Mouse (Mus musculus) left cerebral cortex, adult 2 months (tissue): ENCODE measurements around the gene Jtb. TPM values are rescaled to one million over a fixed set of nuclear protein-coding genes. Genes with fewer than 3 reads are reported as not detected.
A peak's percentile ranks its signal among the peaks of the same experiment; 100 is the strongest.

ENCODE experiments used
- DNase-seq, 2 experiments: peaks; one replicate each; pipeline ENCODE4 v3.0.0; 2021 to 2022; ENCODE audit warnings: low spot score in 2 of 2, mixed read lengths in 1 of 2; ENCODE audit errors: extremely low spot score in 1 of 2
- H3K27ac ChIP-seq: fragments of 200-600 bp; 2 replicates; pipeline ENCODE4 v1.8.1; 2022
- H3K4me3 ChIP-seq: fragments of 200-600 bp; 2 replicates; pipeline ENCODE4 v1.8.1; 2022
- CTCF ChIP-seq: fragments of 200-600 bp; IDR thresholded peaks from 2 replicates; pipeline ENCODE4 v1.8.1; 2022; ENCODE audit warnings: antibody characterized with exemption, mild to moderate bottlenecking, moderate library complexity
- intact Hi-C: fragments of 180-260 bp; cut with DNase I; formaldehyde crosslinking; loops from one replicate; pipeline ENCODE4 v1.15.1; 2025
- total RNA-seq, 2 experiments: library from RNA; stranded (reverse); gene quantifications; 2 replicates each; pipeline ENCODE4 v1.2.3; 2021

Jtb gene
- total RNA-seq, 2 experiments from 2014 or later, result 43.8 to 49.5 TPM

DNA sequence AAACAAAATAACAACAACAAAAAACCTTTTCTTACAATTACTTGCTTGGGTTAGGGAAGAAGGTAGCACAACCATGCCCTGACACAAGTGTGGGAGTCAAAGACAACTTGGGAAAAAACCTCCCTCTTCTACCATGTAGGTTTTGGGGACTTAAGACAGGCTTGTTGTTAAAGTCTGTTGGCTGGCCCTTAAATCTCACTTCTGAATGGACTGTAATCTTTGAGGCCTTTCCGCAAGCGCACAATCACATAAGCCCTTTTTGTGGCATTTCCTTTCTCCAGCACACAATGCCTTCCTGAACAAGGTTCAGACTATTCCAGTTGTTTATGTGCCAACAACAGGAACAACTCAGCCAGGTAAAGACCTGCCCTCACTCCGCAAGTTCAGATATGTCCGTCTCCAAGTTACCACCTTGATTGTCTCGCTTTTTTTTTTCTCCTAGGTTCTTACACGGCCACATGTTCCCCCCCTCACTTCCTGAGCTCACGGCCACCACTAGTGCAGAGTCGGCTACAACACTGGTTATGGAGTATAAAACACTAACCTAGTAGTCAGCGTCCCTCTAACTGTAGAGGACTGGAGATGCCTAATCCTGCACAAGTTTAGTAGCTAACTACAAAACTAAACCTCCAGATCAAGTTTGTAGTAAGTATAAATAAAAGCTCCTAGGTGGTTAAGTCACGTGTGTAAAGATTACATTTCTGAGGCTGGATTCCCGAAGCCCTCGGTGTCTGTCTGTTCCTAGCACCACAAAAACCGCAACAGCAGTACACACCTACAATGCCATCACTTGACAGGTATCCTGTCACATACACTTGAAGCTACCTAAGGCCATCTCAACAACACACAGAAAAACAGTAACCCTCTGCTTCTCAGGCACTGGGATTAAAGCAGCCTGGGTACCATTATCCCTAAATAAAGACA, 19.7 kb upstream of the Jtb start:
- TF ChIP-seq CTCF, result no peak
- peak overlapping the region; percentile 71 for H3K4me3 ChIP-seq
- intact Hi-C loops, result loop anchor here (5.0 kb wide), 2 partner anchors 94 to 129 kb away; no protein-coding TSS in a partner anchor

GRCm38 (mm10) chr3:90212723-90213122, 18.7 kb upstream of the Jtb start:
- intact Hi-C loops, result loop anchor here (5.0 kb wide), 2 partner anchors 95 to 130 kb away; no protein-coding TSS in a partner anchor
- no peak for DNase-seq

More for the DNA sequence above, 19.7 kb upstream of the Jtb start:
- H3K27ac ChIP-seq, result no peak overlapping the region
- DNase-seq, result no peak

DNA sequence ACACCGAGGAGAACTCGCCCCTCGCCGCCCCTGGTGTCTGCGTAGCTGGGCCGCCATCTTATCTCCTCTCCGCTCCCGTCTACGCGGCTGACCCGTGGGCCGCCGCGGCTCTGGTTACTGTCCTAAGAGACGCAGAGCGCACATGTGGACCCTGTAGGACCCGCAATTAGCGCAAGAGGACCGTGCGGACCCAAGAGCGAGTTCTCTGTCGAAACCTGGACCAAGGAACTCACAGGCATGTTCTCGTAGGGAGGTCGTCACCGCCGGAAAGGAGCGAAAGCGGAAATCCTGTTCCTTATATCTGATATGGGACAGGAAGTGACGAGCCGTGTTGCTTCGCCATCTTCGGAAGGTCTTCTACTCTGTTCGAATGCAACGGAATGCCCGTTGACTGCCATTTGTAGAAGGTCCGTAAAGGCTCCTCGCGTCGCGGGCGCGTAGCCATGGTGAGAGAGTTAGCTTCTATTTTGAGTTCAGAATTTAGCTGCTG, 18.0 kb upstream of the Jtb start, which contains the start of the genes Rps27 and Rab13:
Gene Rps27 (minus strand): TSS at position 275 of the 490 bp plus-strand sequence.
Gene Rab13 (plus strand): TSS at position 319 of the 490 bp plus-strand sequence.
- intact Hi-C loops, result loop anchor here (5.0 kb wide), 2 partner anchors 96 to 131 kb away; no protein-coding TSS in a partner anchor
- Histone ChIP-seq H3K27ac (peak within 1 kb of the TSS; percentile 97), H3K4me3 (peak within 1 kb of the TSS; percentile 71)
- no peak for TF ChIP-seq CTCF
- peak; percentile 87 to 89 for DNase-seq

More at GRCm38 (mm10) chr3:90212723-90213122, 18.7 kb upstream of the Jtb start:
- no peak for TF ChIP-seq CTCF
- Histone ChIP-seq H3K4me3 (peak overlapping the region; percentile 71), H3K27ac (peak overlapping the region; percentile 97)

DNA sequence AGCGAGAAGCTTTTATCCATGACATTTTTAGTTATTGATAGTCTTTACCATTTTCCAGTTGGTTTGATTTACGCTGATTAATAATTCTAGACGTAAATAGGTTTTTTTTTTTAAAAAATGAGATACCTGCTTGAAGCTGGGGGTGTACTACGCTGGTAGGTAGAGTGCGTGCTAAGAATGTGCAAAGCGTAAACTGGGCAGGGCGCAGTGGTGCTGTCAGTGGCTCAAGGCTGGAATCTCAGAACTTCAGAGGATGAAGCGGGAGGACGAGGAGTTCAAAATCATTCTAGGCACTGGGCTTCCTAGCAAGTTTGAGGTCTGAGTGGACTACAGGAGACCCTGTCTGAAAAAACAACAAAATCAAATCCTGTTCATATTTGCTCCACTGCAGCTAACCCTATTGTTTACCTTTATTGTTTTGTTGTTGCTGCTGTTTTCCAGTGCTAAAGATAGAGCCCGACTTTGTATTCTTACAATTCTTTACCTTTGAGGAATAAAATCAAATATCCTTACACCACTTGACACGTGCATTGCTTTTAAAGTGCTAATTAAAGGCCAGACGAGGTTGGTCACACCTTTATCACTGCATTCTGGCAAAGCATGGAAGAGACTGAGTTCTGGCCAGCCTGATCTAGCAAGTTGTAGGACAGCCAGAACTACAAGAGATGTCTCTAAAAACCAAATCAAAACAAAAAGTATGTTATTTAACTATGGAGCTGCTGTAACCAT, 17.3 kb upstream of the Jtb start:
- DNase-seq, result no peak
- intact Hi-C loops, result loop anchor here (5.0 kb wide), 2 partner anchors 97 to 132 kb away; no protein-coding TSS in a partner anchor
- Histone ChIP-seq H3K4me3 (peak overlapping the region; percentile 71), H3K27ac (peak overlapping the region; percentile 97)
- TF ChIP-seq CTCF, result no peak

DNA sequence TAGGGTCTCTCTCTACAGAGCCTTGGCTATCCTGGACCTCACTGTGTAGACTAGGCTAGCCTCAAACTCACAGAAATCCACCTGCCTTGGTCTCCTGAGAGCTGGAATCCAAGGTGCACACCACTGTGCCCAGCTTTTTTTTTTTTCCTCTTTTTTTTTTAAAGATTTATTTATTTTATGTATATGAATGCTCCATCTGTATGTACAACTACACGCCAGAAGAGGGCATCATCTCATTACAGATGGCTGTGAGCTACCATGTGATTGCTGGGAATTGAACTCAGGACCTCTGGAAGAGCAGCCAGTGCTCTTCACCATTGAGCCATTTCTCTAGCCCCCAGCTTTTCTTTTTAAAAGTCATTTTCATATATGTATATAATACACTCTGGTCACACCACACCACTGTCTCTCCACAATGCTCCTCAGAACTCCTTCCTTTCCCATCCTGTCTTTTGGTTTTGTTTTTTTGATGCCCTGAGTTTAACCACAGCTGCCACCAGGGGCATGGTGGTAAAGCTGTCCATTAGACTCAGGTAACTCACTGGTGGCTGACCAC, 15.5 kb upstream of the Jtb start:
- DNase-seq, result no peak
- TF ChIP-seq CTCF, result peak; percentile 39

GRCm38 (mm10) chr3:90220088-90220487, 11.3 kb upstream of the Jtb start:
- TF ChIP-seq CTCF, result peak; percentile 73
- DNase-seq, result peak; percentile 18 to 33
- Histone ChIP-seq H3K27ac (peak overlapping the region; percentile 60; the same call in 1 of the 2 replicates), H3K4me3 (peak overlapping the region; percentile 43)
- intact Hi-C loops, result loop anchor here (2.0 kb wide), 1 partner anchor 153 kb away; no protein-coding TSS in a partner anchor

More for the DNA sequence above, 15.5 kb upstream of the Jtb start:
- intact Hi-C loops, result loop anchor here (1.0 kb wide), 1 partner anchor 157 kb away; no protein-coding TSS in a partner anchor
- Histone ChIP-seq H3K4me3 (no peak overlapping the region), H3K27ac (no peak overlapping the region)

DNA sequence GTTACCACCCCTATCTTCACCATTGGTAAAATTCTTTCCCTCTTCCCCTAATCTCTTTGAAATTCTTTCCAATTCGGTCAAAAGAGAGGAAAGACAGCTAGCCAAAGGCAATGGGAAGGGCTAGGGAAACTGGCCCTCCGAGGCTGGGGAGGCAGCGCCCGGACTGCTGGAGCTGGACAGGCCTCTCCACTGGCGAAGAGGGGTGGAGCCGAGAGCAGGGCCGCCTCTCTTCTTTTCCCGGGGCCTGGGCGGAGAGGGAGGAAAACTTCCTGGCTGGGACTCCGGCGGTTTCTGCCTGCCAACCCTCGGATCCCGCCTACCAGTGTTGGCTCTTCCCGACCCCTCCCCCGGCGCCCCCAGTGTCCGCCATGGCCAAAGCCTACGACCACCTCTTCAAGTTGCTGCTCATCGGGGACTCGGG, 10.9 kb upstream of the Jtb start:
- TF ChIP-seq CTCF, result no peak
- intact Hi-C loops, result loop anchor here (2.0 kb wide), 1 partner anchor 152 kb away; no protein-coding TSS in a partner anchor
- H3K27ac ChIP-seq, result peak overlapping the region; percentile 60; the same call in 1 of the 2 replicates
- peak overlapping the region; percentile 43 for H3K4me3 ChIP-seq
- DNase-seq, result peak; percentile 48 to 53

DNA sequence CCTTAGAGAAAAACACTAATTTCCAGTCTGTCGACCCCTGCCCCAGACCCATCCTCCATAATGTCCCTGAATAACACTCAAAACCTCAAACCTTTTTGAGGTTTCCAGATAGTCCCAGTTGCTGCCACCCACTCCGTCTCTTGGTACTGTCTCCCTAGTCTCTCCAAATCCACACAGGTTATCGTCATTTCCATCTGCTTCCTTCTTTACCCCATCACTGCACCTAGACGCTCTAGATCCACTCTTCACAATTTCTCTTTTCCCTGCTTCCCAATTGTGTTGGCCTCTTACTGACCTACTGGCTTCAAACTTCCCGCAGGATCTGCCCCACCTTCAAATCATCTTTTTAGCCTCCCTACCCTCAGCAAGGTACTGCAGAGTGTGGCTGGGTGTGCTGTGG, 10.3 kb upstream of the Jtb start:
- peak overlapping the region; percentile 43 for H3K4me3 ChIP-seq
- H3K27ac ChIP-seq, result no peak overlapping the region
- no peak for DNase-seq
- intact Hi-C loops, result loop anchor here (2.0 kb wide), 1 partner anchor 152 kb away; no protein-coding TSS in a partner anchor
- no peak for TF ChIP-seq CTCF

- no peak overlapping the region for H3K4me3 ChIP-seq
- DNase-seq, result no peak
- intact Hi-C loops, result no loop called here
- H3K27ac ChIP-seq, result no peak overlapping the region
- TF ChIP-seq CTCF, result no peak
These were observed 8.9 kb upstream of the Jtb start for GRCm38 (mm10) chr3:90222455-90222854.

DNA sequence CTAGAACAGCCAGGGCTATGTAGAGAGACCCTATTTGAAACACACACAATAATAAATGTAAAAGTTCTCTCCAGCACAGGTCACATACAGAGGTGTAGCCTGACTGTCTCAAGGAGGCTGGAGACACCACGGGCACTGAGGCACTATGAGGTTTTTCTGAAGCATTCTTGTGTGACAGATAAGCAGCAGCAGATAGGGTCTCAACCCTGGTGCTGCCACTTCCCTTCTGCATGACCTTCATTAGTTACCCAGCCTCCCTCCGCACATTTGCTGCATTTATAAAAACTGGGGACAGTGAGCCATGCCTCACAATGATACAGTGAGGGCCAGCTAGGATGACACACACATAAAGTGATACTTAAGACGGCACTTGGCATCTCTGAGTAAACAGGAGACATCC, 8.5 kb upstream of the Jtb start:
- Histone ChIP-seq H3K4me3 (no peak overlapping the region), H3K27ac (no peak overlapping the region)
- intact Hi-C loops, result no loop called here
- no peak for TF ChIP-seq CTCF
- DNase-seq, result no peak

- TF ChIP-seq CTCF, result no peak
- DNase-seq, result no peak
- no peak overlapping the region for H3K27ac ChIP-seq
- no peak overlapping the region for H3K4me3 ChIP-seq
- intact Hi-C loops, result no loop called here
These were observed 7.1 kb upstream of the Jtb start for GRCm38 (mm10) chr3:90224331-90224730.
